Mouse (Mus musculus) cerebellum, adult 8-10 months (tissue): ENCODE data around the gene Usp29.
A peak's percentile ranks its signal among the peaks of the same experiment; 100 is the strongest.
"Not testable (repeated sequence)": the region's sequence is repeated elsewhere in the genome, so short reads cannot be mapped to it uniquely, and the experiment has no call there.

ENCODE experiments used
- DNase-seq: peaks from one replicate; pipeline ENCODE4 v3.0.0; 2022

Gene Usp29

DNA sequence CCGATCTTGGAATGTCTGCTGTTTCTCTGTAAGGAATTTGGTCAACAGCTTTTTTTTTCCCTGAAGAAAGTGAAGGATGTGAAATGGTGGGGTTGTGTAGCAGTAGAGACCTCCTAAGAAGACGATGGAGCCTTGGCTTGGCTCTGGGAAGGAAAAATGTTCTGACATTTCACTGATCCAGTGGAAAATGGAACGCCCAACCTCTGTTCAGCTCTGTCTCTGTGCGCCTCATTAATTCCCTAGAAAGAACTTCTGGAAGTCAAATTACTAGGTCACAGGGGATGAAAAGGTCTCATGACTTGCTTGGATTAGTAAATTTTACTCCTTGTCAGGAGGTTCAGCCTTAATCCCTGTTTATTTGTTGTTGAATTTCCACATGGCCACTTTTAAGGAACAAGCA is 92.3 kb downstream of the Usp29 start:
- no peak for DNase-seq

GRCm38 (mm10) chr7:6823673-6824072 is 93.3 kb downstream of the Usp29 start:
- DNase-seq = no peak

GRCm38 (mm10) chr7:6825966-6826647 is 95.7 kb downstream of the Usp29 start:
- no peak for DNase-seq

DNA sequence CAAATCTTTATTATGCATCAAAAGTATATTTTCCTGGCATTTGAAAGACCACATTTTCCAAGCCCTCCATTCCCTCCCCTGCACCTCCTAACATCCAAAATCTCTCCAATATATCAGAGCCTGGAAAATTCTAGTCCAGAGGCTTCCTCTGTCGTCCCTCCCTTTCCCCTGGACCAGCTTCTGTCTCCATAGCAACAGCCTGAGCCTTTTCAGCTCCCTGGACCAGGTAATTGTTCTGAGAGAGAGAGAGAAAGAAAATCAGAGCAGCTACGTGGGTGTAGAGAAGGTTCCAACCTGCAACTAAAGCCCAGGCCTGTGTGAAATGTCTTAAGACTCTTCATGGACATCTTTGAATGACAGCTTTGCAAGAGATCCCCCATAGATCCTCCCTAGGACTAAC is 98.8 kb downstream of the Usp29 start:
- DNase-seq = no peak

DNA sequence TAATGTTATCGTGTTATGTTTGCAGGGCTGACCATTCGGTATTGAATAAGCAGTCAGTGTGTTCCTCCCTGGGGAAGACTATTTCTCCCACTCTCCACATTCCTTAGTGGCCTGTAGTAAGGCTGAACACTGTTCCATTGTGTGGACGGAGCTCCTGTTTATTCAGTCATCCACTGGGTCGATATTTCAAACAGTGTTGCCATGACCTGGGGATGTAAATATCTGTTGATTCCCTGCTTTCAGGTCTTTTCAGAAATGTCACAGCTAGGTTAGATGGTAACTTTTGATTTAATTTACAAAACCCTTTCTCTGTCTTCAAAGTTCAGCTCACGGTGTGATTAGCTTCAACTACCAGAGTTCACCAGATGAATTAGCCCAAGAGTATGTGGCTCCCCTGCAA is 104.6 kb downstream of the Usp29 start:
- DNase-seq = no peak

- no peak for DNase-seq
Measured at GRCm38 (mm10) chr7:6835351-6835750, 105.0 kb downstream of the Usp29 start.

GRCm38 (mm10) chr7:6837297-6837925 is 107.0 kb downstream of the Usp29 start:
- no peak for DNase-seq

GRCm38 (mm10) chr7:6837926-6838554 is 107.7 kb downstream of the Usp29 start:
- DNase-seq = no peak

GRCm38 (mm10) chr7:6840860-6841259 is 110.5 kb downstream of the Usp29 start:
- peak; percentile 26 for DNase-seq

DNA sequence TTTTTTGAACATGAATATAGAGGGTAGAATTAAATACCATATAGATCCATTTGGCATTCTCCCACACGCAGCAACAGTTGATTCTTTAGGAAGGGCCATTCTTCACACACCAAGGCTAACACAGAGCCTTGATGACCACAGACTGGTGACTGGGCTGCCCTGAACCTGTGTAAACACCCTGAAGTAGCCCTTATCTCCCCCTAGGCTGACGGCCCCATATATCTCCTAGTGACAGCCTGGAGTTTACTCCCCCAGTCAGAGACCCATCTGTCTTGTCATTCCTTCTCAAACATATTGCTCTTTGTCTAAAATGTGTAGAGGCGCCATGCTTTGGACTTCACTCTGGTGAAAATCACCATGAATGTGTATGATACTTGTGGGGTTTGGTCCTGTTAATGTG is 119.1 kb downstream of the Usp29 start:
- no peak for DNase-seq

DNA sequence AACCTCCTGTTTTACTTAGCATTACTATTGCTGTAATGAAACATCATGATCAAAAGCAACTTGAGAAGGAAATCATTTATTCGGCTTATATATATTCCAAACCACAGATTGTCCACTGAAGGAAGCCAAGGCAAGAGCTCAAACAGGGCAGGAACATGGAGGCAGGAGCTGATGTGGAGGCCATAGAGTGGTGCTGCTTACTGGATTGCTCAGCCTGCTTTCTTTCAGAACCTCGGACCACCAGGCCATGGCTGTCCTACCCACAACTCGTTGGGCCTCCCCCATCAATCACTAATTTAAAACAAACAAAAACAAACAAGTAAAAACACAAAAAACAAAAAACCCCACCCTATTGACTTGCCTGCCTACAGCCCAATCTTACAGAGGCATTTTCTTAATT is 119.9 kb downstream of the Usp29 start:
- DNase-seq = no peak

DNA sequence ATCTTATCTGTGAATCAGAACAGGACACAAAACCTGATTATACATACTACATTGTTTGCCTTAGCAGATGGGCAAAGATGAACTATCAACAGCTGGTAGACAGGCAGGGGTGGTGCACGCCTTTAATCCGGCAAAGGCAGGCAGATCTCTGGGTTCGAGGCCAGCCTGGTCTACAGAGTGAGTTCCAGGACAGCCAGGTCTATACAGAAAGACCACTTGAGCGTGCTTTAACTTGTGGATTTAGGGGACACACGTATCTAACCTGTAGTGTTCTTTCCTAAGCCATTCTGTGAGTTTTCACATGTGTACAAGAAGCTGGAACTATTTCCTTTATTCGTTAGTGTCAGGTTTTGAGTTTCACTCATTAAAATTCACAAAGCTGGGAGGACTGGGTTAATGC is 120.9 kb downstream of the Usp29 start:
- no peak for DNase-seq

GRCm38 (mm10) chr7:6851717-6852503 is 121.5 kb downstream of the Usp29 start:
- DNase-seq = no peak

DNA sequence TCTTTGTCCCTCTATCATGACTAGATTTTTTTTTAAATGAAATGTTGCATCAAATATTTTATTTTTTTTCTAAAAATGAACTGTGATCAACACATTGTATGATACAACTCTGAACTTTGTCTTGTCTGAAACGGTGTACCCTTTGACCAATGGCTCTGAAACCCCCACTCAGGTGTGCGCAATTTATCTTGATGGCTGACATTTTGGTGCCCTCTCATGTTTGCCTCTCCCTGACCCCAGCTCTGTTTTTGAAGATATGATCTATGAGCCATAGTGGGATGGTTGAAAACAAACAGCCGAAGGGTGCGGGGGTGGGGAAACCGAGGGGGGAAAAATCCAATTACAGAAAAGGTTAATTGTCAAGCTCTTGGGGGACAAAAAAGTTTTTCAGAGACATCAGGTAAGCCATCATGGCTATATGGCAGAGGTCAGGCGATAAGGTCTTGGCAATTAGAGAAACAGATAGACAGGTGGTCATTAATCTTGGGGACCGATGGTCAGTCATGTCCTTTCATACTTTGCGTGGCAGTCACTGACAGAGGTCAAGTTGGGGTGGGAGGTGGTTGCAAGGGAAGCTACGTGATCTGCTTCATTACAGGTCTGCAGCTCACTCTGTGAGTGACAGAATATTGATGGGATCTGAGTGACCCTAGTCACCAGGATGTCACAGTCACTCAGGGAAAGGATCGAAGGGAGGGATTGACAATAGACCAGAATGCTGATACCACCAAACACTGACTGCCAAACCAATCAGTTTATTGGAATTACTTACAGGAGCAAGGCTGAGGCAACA is 125.4 kb downstream of the Usp29 start:
- DNase-seq = no peak

- no peak for DNase-seq
Measured at GRCm38 (mm10) chr7:6858694-6859270, 128.4 kb downstream of the Usp29 start.

DNA sequence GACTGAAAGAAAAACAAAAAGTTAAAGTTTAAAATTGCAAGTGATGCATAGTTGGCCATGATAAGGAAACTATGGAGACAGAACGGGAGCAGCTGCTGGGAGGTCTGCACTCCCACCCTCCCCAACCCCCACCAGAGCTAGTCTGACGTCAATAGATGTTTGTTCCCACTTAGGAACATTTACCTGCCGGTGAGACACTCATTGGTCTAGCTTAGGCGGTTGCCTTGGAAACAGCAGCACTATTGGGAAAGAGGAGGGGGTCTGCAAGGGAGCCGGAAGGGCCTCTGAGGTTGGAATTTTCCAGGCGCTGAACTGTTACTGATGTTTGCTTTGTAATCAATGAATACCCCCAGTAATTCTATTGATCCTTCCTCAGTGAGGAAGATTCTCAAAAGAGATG is 130.3 kb downstream of the Usp29 start:
- DNase-seq = no peak

GRCm38 (mm10) chr7:6866351-6866750 is 136.0 kb downstream of the Usp29 start:
- DNase-seq = peak; percentile 44

DNA sequence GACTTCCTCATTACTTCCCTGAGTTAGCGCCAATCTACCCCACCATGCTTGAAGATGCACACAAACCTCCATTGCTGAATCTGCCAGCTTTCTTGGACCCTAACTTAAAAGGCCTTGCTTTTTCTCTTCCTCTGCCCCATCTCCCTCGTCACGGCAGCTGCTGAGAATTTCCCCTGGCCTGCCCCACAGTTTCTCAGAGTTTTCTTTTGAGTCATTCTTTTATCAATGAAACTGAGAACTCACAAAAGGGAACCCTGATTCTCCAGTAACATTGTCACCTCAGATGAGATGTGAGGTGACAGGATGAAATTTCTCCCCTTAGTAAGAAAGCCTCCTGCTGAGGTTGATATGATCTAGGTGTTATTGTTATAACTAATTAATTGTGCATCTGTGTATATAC is 138.5 kb downstream of the Usp29 start:
- DNase-seq = no peak

- no peak for DNase-seq
Measured at GRCm38 (mm10) chr7:6869556-6869955, 139.2 kb downstream of the Usp29 start.

DNA sequence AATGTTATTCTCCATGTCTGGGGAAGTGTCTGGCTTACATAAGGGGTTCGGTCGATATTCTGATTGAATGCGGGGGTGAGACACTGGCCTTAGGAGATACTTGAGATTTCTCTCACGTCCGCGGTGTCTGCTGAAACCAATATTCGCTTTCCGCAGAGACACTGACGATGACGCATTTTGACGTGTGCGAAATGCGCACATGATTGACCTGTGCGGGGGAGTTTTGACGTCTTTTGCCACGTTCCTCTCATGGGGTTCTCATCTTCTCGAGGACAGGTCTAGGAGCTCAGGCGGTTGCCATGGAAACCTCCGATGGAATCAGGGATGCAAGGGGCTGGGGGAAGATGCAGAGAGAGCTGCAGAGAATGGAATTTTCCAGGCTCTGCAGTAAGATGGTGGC is 144.1 kb downstream of the Usp29 start:
- no peak for DNase-seq

DNA sequence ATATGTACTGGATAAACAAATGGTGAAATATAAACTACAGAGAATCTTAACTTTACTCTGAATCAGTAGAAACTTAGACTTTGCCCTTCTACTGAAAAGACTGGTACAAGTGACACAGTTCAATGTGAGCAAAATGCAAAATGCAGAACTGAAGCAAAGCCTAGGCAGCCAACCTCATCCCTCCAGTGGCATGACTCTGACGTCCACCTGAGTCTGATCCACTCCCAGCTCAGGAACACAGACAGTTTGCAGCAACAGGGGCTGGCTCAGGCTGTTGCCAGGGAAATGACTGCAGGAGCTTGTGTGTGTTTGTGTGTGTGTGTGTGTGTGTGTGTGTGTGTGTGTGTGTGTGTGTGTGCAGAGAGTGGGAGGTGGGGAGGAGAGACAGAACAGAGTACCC is 147.8 kb downstream of the Usp29 start:
- no peak for DNase-seq

DNA sequence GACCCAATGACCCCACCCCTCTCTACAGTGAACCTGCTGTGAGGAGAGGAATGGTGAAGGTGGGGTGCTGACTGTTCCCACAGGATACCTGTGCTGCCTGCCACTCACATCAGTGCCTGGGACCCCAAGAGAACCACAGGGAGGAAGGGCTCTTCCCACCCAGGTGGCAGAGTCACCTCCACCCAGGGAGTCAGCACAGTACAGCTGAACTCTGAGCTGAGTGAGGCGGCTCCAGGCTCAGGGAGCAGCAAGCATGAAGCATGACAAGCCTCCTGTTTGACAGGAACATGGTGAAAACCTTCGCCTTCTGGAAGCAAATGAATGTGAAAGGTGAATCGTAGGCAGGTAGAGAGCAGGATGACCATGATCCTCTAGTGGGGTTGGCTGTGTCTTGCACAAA is 148.5 kb downstream of the Usp29 start:
- not testable (repeated sequence) for DNase-seq
